Mouse (Mus musculus): ENCODE results near the gene Pars2. TPM values are rescaled to one million over a fixed set of nuclear protein-coding genes. Genes with fewer than 3 reads are reported as not detected.

Gene Pars2
- 5.8 TPM for polyA plus RNA-seq (2015; fragmentation: Illumina TruSeq; extraction: RNeasy Lipid Tissue Mini Kit (QIAGEN cat#74804); ENCODE audit: insufficient read depth, low replicate concordance)

GRCm38 (mm10) chr4:106650833-106651527 lies at the start of gene Pars2:
TSS of gene Pars2 (plus strand) at chr4:106651069.

DNA sequence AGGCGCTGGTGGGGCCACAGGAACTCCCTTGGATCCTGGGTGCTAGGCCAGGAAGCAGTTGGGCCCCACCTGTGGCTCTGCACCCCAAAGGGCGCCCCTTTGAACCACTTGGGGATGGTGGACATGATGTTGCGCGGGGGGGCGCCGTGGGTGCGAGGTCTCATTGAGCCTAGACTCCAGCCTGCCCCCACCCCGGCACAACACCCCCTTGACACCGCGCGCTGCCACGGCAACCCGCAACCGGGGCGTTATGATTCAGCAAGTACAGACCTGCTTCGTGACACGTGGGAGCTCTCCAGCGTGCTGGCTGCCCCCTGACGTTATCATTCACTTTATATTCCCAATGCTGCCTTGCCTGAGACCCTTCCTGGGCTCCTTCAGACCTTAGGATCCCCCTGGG lies 33.8 kb upstream of the Pars2 start, which contains the start of gene Lexm:
TSS of gene Lexm (minus strand) at position 186 of the 400 bp plus-strand sequence.

GRCm38 (mm10) chr4:106622030-106622493 lies 28.8 kb upstream of the Pars2 start, which contains the start of gene Ttc22:
TSS of gene Ttc22 (plus strand) at chr4:106622432.

GRCm38 (mm10) chr4:106678442-106679118 lies 27.7 kb downstream of the Pars2 start, which contains the start of gene Ttc4:
TSS of gene Ttc4 (minus strand) at chr4:106678944.

Other genes starting within 250 kb of the Pars2 start
- gene Pcsk9, start 186.7 kb upstream of the Pars2 start, polyA plus RNA-seq (2015; fragmentation: Illumina TruSeq; extraction: RNeasy Lipid Tissue Mini Kit (QIAGEN cat#74804); ENCODE audit: insufficient read depth, low replicate concordance): not detected
- gene Bsnd, start 158.8 kb upstream of the Pars2 start, polyA plus RNA-seq (2015; fragmentation: Illumina TruSeq; extraction: RNeasy Lipid Tissue Mini Kit (QIAGEN cat#74804); ENCODE audit: insufficient read depth, low replicate concordance): not detected
- 8.1 TPM for gene Dhcr24, start 90.0 kb upstream of the Pars2 start, polyA plus RNA-seq (2015; fragmentation: Illumina TruSeq; extraction: RNeasy Lipid Tissue Mini Kit (QIAGEN cat#74804); ENCODE audit: insufficient read depth, low replicate concordance)
- not detected for gene Lexm, start 33.8 kb upstream of the Pars2 start, polyA plus RNA-seq (2015; fragmentation: Illumina TruSeq; extraction: RNeasy Lipid Tissue Mini Kit (QIAGEN cat#74804); ENCODE audit: insufficient read depth, low replicate concordance)
- not detected for gene Ttc22, start 28.6 kb upstream of the Pars2 start, polyA plus RNA-seq (2015; fragmentation: Illumina TruSeq; extraction: RNeasy Lipid Tissue Mini Kit (QIAGEN cat#74804); ENCODE audit: insufficient read depth, low replicate concordance)
- gene Ttc4, start 27.9 kb downstream of the Pars2 start, polyA plus RNA-seq (2015; fragmentation: Illumina TruSeq; extraction: RNeasy Lipid Tissue Mini Kit (QIAGEN cat#74804); ENCODE audit: insufficient read depth, low replicate concordance): 66.8 TPM
- 0.90 TPM for gene Mroh7, start 79.9 kb downstream of the Pars2 start, polyA plus RNA-seq (2015; fragmentation: Illumina TruSeq; extraction: RNeasy Lipid Tissue Mini Kit (QIAGEN cat#74804); ENCODE audit: insufficient read depth, low replicate concordance)
- 0.90 TPM for gene Fam151a, start 82.8 kb downstream of the Pars2 start, polyA plus RNA-seq (2015; fragmentation: Illumina TruSeq; extraction: RNeasy Lipid Tissue Mini Kit (QIAGEN cat#74804); ENCODE audit: insufficient read depth, low replicate concordance)
- 6.0 TPM for gene Acot11, start 153.9 kb downstream of the Pars2 start, polyA plus RNA-seq (2015; fragmentation: Illumina TruSeq; extraction: RNeasy Lipid Tissue Mini Kit (QIAGEN cat#74804); ENCODE audit: insufficient read depth, low replicate concordance)